Mouse (Mus musculus): Measurements from ENCODE around the gene Olfr1358.

The Olfr1358 gene

DNA sequence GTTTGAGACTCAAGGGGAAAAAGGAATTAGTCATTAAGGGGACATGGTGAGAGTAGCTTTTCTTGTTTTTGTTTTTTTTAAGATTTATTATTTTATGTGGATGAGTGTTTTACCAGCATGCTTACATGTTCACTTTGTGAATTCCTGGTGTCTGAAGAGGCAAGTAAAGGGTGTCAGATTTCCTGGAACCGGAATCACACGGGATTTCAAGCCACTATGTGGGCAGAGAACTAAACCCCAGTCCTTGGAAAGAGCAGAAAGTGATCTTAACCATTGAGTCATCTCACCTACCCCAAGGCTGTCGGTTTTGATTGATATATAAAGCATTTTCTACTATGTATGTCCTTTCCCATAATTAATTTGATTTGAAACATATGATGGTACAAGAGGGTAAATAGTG, 52.5 kb downstream of the Olfr1358 start:
- DNase-seq (ENCODE audit: low read depth) = no peak
